Mouse (Mus musculus): ENCODE results near the gene Ddr2. TPM values are rescaled to one million over a fixed set of nuclear protein-coding genes. Genes with fewer than 3 reads are reported as not detected.
"Not testable (repeated sequence)": the region's sequence is repeated elsewhere in the genome, so short reads cannot be mapped to it uniquely, and the experiment has no call there.

The Ddr2 gene
- total RNA-seq, 2 experiments from 2014 or later: 10.1 to 15.8 TPM

DNA sequence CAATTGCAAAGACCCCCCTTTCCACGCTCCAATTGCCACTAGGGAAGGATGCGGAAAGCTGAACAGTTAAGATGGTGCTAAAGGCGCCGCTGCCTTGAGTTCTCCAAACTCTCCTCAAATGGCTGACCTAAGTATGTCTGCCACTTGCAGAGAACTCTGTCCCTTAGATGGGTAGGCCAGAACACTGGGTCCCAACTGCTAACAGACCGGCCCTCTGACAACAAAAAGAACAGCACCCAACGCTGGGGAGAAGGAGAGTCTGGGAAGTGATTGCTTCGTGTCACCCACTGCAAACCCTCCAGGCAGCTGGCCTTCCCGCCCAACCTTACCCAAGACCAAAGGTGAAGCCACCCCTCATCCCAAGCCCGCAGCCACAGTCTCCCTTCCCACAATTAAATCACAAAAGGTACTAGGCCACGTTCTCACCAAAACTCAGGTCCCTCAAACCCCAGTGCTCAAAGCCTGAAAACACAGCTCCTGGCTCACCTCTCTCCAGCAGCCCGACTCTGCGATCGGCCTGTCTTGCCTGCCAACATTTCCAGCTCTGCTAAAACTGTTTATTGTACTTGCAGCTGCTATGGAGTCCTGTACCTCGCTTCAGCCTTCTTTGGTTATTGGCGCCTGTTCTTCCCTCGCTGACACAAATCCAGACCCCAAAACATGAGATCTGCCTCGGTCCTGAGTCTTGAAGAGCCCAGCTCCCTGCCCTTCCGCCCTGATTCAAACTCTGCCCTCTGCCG, 616 bp downstream of the Ddr2 start:
- DNase-seq (ENCODE audit: low spot score): peak; percentile 32

DNA sequence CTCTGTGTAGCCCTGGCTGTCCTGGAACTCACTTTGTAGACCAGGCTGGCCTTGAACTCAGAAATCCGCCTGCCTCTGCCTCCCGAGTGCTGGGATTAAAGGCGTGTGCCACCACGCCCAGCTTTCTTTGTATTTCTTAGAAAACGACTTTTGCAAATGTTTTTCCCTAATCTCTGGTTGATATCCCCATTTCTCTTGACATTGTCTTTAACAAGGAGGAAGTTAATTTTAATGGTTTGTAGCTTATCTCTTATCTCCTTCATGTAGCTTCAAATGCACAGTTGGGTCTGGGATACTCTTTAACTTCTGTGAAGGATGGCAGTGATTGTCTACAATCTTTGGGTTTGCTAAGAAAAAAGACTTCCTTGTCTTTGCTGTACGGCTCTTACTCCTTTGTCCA, 7.7 kb downstream of the Ddr2 start:
- DNase-seq (ENCODE audit: low spot score): not testable (repeated sequence)

DNA sequence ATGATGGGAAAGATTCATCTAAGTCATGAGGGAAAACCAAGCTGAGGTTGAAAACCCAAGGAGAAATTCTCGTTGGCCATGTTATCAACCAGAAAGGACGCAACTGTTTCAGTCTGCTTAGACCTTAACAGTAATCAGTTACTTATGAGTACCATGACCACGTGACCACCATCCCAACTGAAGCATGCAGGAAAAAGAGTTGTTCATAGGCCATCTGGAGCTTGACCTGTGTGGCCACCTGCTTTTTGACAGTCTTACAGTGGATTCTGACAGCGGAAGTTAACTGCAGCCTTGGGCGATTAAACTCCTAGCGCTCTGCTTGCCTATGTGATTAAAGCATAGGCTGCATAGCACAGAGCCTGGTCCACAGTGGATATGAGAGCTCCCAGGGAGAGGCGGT, 23.9 kb downstream of the Ddr2 start:
- DNase-seq (ENCODE audit: low spot score): no peak

DNA sequence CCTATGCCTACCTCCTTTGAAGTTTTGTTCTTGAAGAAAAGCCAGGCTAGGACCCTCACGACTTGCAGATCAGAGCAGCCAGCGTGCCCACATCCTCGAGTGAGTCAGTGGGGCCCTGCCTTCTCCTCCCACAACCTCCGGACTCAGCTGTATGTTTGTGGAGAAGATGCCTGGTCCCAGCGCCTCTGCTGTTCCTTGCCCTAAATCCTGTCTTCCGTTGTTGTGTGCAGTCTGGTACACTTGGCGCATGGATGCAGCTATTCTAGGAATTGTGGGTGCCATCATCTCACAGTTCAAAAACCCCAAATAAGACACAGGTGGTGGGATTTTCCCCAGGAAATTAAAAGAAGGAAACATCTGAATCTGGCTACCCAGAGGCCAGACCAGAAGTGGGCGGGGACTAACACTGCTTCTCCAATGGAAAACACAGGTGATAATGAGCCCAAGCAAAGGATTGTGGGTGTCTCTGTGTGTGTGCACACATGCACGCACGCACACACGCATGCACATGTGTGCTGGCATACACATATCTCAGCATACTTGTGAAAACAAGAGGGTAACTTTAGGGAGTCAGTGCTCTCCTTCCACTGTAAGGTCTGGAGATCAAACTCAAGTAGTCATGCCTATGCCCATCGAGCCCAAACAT, 26.3 kb downstream of the Ddr2 start:
- no peak for DNase-seq (ENCODE audit: low spot score)

GRCm38 (mm10) chr1:170080907-170081306, 29.7 kb downstream of the Ddr2 start:
- DNase-seq (ENCODE audit: low spot score): no peak

DNA sequence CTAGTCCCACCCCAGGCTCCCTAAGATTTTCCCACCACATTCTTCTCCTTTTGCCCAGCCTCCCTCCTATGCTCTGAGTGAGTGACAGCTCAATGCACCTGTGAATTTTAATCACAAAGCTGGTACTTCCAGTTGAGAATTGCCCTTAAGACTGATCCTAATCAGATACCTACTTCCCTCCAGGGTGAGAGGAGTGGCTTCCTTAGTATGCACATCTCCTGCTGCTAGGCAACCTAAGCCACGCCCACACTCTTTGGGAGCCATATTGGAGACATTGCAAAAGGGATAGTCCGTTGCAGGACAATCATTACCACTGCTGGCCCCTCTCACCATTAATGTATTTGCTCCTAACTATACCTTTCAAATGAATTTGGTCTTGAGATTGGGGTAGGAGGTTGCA, 31.1 kb downstream of the Ddr2 start:
- DNase-seq (ENCODE audit: low spot score): no peak

DNA sequence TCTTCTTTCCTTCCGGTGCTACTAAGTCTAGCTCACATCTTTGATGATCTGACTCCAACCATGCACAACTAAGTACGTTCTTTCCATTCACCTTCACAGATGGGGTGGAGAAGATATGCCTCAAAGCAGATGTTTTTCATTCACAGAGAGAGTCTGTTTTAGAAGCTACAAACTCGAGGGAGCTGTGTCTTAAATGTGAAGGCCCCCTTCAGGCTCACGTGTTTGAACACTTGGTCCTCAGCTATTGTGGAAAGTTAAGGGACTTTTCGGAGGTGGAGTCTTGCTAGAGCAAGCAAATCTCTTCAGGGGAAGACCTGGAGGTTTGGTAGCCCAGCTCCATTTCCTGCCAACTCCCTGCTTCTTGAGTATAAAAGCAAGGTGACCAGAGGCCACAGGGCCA, 34.2 kb downstream of the Ddr2 start:
- DNase-seq (ENCODE audit: low spot score): no peak

DNA sequence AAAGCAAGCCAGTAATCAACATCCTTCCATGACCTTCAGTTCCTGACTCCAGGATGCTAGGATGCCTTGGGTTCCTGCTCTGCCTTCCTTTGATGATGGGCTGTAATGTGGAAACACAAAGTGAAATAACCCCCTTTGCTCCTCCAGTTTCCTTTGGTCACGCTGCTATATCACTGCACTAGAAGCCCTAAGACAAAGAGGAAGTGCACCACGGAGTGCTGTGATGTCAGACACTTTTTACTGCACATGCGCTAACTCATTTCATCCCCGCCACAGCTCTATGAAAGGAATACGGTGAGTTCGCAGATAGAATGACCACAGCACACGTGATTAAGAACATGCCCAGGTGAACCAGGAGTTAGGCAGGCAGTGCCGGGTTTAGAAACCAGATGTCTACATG, 36.8 kb downstream of the Ddr2 start:
- no peak for DNase-seq (ENCODE audit: low spot score)

GRCm38 (mm10) chr1:170069143-170069542, 41.4 kb downstream of the Ddr2 start:
- no peak for DNase-seq (ENCODE audit: low spot score)

GRCm38 (mm10) chr1:170065931-170066330, 44.6 kb downstream of the Ddr2 start:
- no peak for DNase-seq (ENCODE audit: low spot score)

GRCm38 (mm10) chr1:170065009-170065408, 45.6 kb downstream of the Ddr2 start:
- DNase-seq (ENCODE audit: low spot score): no peak

GRCm38 (mm10) chr1:170064083-170064494, 46.5 kb downstream of the Ddr2 start:
- no peak for DNase-seq (ENCODE audit: low spot score)

- no peak for DNase-seq (ENCODE audit: low spot score)
Observed at GRCm38 (mm10) chr1:170060214-170060613, 50.3 kb downstream of the Ddr2 start.

DNA sequence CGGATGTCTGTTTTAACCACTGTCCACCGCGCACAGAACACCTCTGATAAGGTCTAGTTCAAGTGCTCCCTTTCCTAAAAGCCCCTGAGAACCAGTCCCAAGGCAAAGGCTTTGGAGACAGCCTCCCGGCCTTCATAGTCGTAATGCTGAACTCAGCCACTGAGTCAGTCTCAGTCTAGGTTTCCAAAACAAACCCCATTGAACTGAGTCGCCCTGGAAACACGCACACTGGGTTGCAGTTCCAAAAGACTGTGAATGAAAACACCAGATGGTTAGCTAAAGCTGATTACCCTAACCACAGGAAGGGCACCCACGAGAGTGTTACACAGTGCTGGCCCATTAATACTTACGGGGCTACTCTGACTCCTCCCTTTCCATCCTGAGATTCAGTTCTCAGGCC, 51.2 kb downstream of the Ddr2 start:
- no peak for DNase-seq (ENCODE audit: low spot score)

DNA sequence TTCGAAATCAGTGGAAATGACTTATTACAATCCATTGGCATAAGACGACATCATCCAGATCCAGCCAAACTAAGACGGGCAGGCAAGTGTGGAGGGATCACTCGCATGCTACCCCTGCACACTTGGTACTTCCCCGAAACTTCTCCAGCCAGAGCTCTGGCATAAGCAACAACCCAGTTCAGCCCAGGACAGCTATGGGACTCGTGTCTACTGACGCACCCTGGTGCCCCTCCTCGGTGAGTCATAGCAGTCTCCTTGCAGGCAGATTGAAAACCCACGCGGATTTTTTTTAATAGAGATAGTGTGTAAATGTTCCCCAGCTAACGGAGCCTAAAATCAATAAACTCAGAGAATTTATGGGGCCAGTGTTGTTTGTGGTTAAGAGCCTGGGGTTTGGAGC, 52.5 kb downstream of the Ddr2 start:
- peak; percentile 59 for DNase-seq (ENCODE audit: low spot score)

DNA sequence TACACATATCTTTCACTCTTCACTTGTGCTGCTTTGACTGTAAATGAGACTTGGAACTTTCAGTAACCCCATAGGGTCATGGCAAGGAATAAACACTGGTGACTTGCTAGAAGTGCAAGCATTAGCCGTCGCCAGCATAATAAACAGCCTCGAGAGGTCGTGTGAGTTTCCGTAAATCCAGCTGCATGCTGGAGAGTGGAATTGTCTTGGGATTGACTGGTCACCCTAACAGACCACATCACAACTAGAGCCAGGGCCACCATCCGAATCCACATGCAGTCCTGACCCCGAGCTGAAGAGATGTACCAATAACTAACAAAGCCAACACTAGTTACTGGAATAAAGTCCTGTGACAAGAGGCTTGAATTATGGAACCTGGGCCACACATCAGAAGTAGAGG, 53.0 kb downstream of the Ddr2 start:
- DNase-seq (ENCODE audit: low spot score): no peak

- no peak for DNase-seq (ENCODE audit: low spot score)
Observed at GRCm38 (mm10) chr1:170056921-170057320, 53.6 kb downstream of the Ddr2 start.

GRCm38 (mm10) chr1:170056214-170056613, 54.3 kb downstream of the Ddr2 start:
- peak; percentile 82 for DNase-seq (ENCODE audit: low spot score)

DNA sequence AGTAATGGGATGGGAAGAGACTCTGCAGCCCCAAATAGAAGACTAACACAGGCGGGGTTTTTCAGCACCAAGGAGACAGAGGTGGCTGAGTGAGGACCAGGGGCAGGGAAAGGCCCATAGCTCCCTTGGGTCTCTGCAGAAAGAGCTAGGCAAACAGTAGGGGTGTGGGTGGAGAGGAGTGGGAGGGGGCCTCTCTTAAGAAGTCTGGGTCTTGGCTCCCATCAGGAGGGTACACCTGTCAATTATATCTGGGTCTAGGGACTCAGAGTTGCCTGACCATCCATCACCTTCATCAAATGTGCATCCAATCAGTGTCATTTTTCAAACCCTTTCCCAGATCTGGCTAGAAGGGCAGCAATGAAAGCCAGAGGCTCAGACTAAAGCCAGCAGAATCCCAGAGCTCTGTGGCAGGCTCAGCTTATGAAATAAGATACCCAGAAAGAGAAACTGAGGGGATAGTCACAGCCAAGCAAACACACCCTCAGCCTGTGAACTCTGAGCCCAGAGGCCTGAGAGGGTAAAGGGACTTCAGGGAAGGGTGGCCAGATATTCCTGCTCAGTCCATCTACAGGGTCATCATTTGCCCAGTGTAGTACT, 58.0 kb downstream of the Ddr2 start:
- DNase-seq (ENCODE audit: low spot score): peak; percentile 56

DNA sequence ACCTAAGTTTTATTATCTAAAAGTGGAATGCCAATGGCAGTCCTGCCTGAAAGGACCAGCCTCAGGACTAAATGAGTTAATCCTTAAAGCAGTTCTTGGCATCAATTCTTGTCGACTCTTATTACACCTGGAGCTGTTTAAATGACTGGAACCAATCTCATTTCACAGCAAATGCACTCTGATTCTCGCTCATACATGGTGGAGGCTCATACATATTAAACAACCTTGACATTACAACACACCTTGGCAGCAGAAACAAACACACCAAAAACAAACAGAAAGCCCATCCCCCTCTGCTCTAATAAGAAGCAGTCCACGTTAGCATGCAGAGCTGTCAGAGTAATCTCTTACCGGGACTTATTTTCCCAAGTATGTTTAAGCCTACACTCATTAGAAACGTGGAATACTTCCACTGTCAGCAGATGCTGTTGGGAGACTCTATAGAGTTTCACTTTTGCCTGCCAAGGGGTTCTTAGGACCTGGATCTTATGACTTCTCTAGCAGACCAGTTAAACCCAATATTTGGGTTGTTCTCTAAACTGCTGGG, 58.9 kb downstream of the Ddr2 start:
- no peak for DNase-seq (ENCODE audit: low spot score)

DNA sequence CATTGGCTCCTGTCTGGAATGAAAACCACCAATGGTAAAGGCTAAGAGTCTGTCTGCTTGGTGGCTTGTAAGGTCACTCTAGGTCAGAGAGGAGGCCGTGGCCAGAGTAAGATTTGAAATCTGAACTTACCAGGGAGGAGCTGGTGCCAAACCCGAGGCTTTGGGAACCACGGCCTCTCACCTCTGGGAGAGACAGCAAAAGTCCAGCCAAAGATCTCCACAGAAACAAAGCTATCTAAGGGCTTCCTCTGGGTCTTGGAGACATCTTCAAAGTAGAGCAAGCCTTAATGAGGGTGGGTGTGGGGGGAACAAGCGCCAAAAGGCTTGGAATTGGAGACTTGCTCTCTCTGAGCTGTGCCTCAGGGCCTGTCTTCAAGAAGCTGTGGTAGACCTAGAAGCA, 62.1 kb downstream of the Ddr2 start:
- DNase-seq (ENCODE audit: low spot score): peak; percentile 54

- no peak for DNase-seq (ENCODE audit: low spot score)
Observed at GRCm38 (mm10) chr1:170044726-170045471, 65.7 kb downstream of the Ddr2 start.

All from gastrocnemius, adult 18-20 months (tissue).